ENCODE assay signal across 8 mouse cellular contexts in genomic region chr13:101693967-101694495, GRCm38 (mm10).
A peak's percentile ranks its signal among the peaks of the same experiment; 100 is the strongest.
DNase-seq lines count a peak whose midpoint lies in the region; ATAC-seq and TF ChIP-seq lines count a peak whose summit lies in the region.

No protein-coding gene starts in this region.

- peak overlapping the region; percentile 64; the same call in 1 of the 2 replicates for H3K27ac ChIP-seq in embryonic facial prominence, embryonic 14.5 days (replicated peaks; ENCODE audit: low read depth, low read length)
- peak overlapping the region; percentile 70 for H3K27ac ChIP-seq in heart, embryonic 12.5 days (ENCODE audit: poor library complexity, severe bottlenecking)
- peak overlapping the region; percentile 86 for H3K27ac ChIP-seq in kidney, embryonic 16.5 days (ENCODE audit: low read length)
- H3K27ac ChIP-seq in liver, adult 2 months (replicated peaks; ENCODE audit: insufficient read depth, low read depth, low read length), result peak overlapping the region; percentile 88

- peak; percentile 41 for ATAC-seq in embryonic facial prominence, embryonic 14.5 days (ENCODE audit: low read depth)
- peak; percentile 84 for ATAC-seq in heart, embryonic 12.5 days (ENCODE audit: insufficient number of reproducible peaks, low FRiP score)
- peak; percentile 79 for ATAC-seq in kidney, embryonic 16.5 days (ENCODE audit: low FRiP score, low TSS enrichment)

- peak overlapping the region; percentile 70 for H3K9ac ChIP-seq in embryonic facial prominence, embryonic 14.5 days (ENCODE audit: low read depth, low read length)
- H3K9ac ChIP-seq in heart, embryonic 12.5 days, result peak overlapping the region; percentile 81
- H3K9ac ChIP-seq in kidney, embryonic 16.5 days (replicated peaks; ENCODE audit: low read length), result peak overlapping the region; percentile 73
- H3K9ac ChIP-seq in liver, adult 2 months (ENCODE audit: low read depth, low read length), result peak overlapping the region; percentile 81

- 1% methylated on average over 12 of the region's 12 CpGs for WGBS in embryonic facial prominence, embryonic 14.5 days
- under 1% methylated on average over 12 of the region's 12 CpGs for WGBS in heart, embryonic 12.5 days
- under 1% methylated on average over 12 of the region's 12 CpGs for WGBS in kidney, embryonic 16.5 days
- WGBS in liver, adult 2 months, result 4% methylated on average over 12 of the region's 12 CpGs

- H3K9me3 ChIP-seq in embryonic facial prominence, embryonic 14.5 days (ENCODE audit: control insufficient read depth, low read length), result no peaks in the 10 kb centered on the region
- no peaks in the 10 kb centered on the region for H3K9me3 ChIP-seq in heart, embryonic 12.5 days (replicated peaks)
- H3K9me3 ChIP-seq in kidney, embryonic 16.5 days (ENCODE audit: low read length), result no peaks in the 10 kb centered on the region

- H3K4me3 ChIP-seq in embryonic facial prominence, embryonic 14.5 days (ENCODE audit: low read depth, low read length), result peak overlapping the region; percentile 52
- H3K4me3 ChIP-seq in heart, embryonic 12.5 days, result peak overlapping the region; percentile 68
- H3K4me3 ChIP-seq in kidney, embryonic 16.5 days (ENCODE audit: low read length), result peak overlapping the region; percentile 66
- peak overlapping the region; percentile 67 for H3K4me3 ChIP-seq in liver, adult 2 months (ENCODE audit: insufficient read depth, low read depth, low read length)

- DNase-seq in lung, adult 18-20 months, result peak; percentile 53 to 56
- DNase-seq in lung, postnatal 25 days (ENCODE audit: low spot score), result no peak
- peak; percentile 80 for DNase-seq in embryonic facial prominence, embryonic 14.5 days (ENCODE audit: low spot score)
- DNase-seq in liver, adult 2 months (ENCODE audit: extremely low read depth, low read depth, low spot score), result peak; percentile 82
- peak; percentile 74 for DNase-seq in naive thymus-derived CD4-positive, alpha-beta T cell, adult 2 months (ENCODE audit: low read depth)
- DNase-seq in splenic B cell, adult 2 months (ENCODE audit: low read depth, low spot score), result peak; percentile 73

- TF ChIP-seq POLR2A in liver, adult 2 months (IDR thresholded peaks at IDR 0.05; ENCODE audit: extremely low read depth, insufficient read depth, low read length), result no peak

- H3K4me2 ChIP-seq in embryonic facial prominence, embryonic 14.5 days (ENCODE audit: low read depth, low read length), result peak overlapping the region; percentile 77
- peak overlapping the region; percentile 93 for H3K4me2 ChIP-seq in heart, embryonic 12.5 days
- peak overlapping the region; percentile 70 for H3K4me2 ChIP-seq in kidney, embryonic 16.5 days (replicated peaks; ENCODE audit: low read depth, low read length)

- TF ChIP-seq CTCF in liver, adult 2 months (IDR thresholded peaks at IDR 0.05; ENCODE audit: low read depth, low read length), result peak; percentile 34

- H3K4me1 ChIP-seq in embryonic facial prominence, embryonic 14.5 days (ENCODE audit: control insufficient read depth, insufficient read depth, low read length), result peaks cover 38% of the 10 kb centered on the region
- peaks cover 39% of the 10 kb centered on the region for H3K4me1 ChIP-seq in heart, embryonic 12.5 days (replicated peaks)
- peaks cover 55% of the 10 kb centered on the region for H3K4me1 ChIP-seq in kidney, embryonic 16.5 days (ENCODE audit: insufficient read depth, low read length)
- peaks cover 42% of the 10 kb centered on the region for H3K4me1 ChIP-seq in liver, adult 2 months (ENCODE audit: control insufficient read depth, insufficient read depth, low read length)

- H3K27me3 ChIP-seq in embryonic facial prominence, embryonic 14.5 days (replicated peaks; ENCODE audit: control insufficient read depth, insufficient read depth, low read length), result no peaks in the 10 kb centered on the region
- H3K27me3 ChIP-seq in heart, embryonic 12.5 days (replicated peaks), result no peaks in the 10 kb centered on the region
- no peaks in the 10 kb centered on the region for H3K27me3 ChIP-seq in kidney, embryonic 16.5 days (ENCODE audit: insufficient read depth, low read length)
- no peaks in the 10 kb centered on the region for H3K27me3 ChIP-seq in liver, adult 2 months (ENCODE audit: control insufficient read depth, insufficient read depth, low read length)
- H3K27me3 ChIP-seq in splenic B cell, adult 2 months (ENCODE audit: control insufficient read depth, insufficient read depth, low read length, poor library complexity, severe bottlenecking), result no peaks in the 10 kb centered on the region

- H3K36me3 ChIP-seq in embryonic facial prominence, embryonic 14.5 days (ENCODE audit: control insufficient read depth, insufficient read depth, low read length), result peaks cover 13% of the 10 kb centered on the region
- peaks cover 2% of the 10 kb centered on the region; the same call in 1 of the 2 replicates for H3K36me3 ChIP-seq in heart, embryonic 12.5 days
- H3K36me3 ChIP-seq in kidney, embryonic 16.5 days (ENCODE audit: insufficient read depth, low read length), result no peaks in the 10 kb centered on the region
- peaks cover 11% of the 10 kb centered on the region for H3K36me3 ChIP-seq in liver, adult 2 months (ENCODE audit: control insufficient read depth, insufficient read depth, low read length)
- peaks cover 6% of the 10 kb centered on the region for H3K36me3 ChIP-seq in splenic B cell, adult 2 months (ENCODE audit: control insufficient read depth, insufficient read depth, low read length, poor library complexity, severe bottlenecking)

- peaks cover 10% of the 10 kb centered on the region; the same call in 1 of the 2 replicates for H3K79me2 ChIP-seq in liver, adult 2 months (ENCODE audit: control insufficient read depth, insufficient read depth, low read length)
